Mouse (Mus musculus) induced T-regulatory cell, adult 2 months (primary cell): Measurements from ENCODE around the gene Arap2.

ENCODE experiments used
- DNase-seq: peaks from one replicate; pipeline ENCODE4 v3.0.0-alpha.2; 2012; ENCODE audit warnings: low read depth

Gene Arap2

GRCm38 (mm10) chr5:62765784-62766701 lies at the start of gene Arap2:
Gene Arap2, minus strand, starts transcription at chr5:62766159.
- DNase-seq: peak; percentile 84

DNA sequence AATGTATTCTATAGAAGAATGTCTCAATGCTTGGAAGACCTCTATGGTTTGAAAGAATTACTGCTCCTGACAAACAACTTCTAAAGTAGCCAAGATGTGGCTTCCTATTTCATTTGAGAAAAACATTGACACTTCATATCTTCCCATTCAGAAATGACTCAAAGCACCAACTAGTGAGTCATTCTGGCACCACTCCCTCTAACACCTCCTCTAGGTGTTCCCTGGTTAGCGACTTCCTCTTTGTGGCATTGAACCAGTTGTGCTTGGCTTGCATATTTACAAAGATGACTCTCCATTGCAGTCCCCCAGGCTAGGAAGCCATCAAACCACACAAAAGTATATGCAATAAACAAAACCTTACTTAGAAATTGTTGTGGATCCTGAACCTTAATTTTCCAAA lies 49.8 kb upstream of the Arap2 start:
- peak; percentile 89 for DNase-seq

GRCm38 (mm10) chr5:62814072-62814414 lies 48.1 kb upstream of the Arap2 start:
- DNase-seq: no peak

- DNase-seq: no peak
Observed at GRCm38 (mm10) chr5:62813402-62814071, 47.6 kb upstream of the Arap2 start, which contains the start of gene Dthd1. Gene Dthd1, plus strand, starts transcription at chr5:62813823.

GRCm38 (mm10) chr5:62792776-62793175 lies 26.8 kb upstream of the Arap2 start:
- DNase-seq: no peak

GRCm38 (mm10) chr5:62790921-62791564 lies 25.1 kb upstream of the Arap2 start:
- peak; percentile 75 for DNase-seq

DNA sequence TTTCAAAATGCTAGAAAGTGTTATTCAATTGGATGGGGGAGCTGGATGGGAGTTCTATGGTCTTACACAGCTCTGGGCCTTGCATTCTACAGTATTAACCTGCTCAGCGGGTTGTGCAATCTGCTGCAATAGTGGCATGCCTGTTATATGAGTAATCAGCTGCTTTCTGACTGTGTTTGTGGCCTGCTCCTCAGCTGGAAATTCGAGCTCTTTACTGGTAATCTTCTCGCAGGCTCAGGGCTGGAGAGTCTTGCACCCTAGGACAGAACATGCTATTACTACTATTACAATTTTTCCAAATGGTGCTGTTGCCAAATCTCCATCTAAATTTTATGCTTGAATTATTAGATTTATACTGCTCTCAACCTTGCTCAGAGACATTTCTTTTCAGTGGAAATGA lies 20.9 kb upstream of the Arap2 start:
- no peak for DNase-seq

DNA sequence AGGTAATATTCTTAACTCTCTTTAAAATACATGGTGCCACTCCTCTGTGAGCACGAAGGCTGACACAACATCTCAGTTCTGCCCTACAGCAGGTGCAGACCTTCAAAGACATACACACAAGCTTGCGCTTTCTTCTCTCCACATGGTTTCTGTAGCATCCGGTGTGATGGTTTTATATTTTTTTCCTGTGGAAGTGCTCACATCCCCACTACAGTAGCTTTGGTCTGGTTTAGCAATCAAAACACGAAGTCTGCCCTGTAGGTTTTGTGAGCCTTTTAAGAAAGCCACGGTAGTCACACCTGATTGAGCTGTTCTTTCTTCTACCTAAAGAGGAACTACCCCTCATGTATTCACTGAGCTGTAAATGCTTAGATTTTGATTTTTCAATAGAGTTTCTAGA lies 12.7 kb upstream of the Arap2 start:
- DNase-seq: peak; percentile 66

DNA sequence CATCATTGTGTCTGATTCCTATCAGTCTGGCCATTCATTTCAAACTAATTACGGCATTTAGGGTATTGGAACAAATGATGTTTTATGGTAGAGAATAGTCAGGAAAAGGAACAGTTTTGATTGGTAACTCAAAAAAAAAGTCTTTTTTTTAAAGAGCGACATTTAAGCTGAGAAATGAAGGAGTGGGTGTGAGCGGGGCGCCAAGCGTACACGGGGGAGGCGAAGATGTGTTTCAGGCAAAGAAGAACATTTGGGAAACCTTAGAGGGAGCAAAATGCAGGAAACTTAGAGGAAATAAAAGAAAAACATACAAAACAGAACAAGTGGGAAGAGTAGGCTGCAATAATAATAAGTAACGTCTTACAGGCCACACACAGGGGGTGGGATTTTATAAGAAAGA lies 11.8 kb upstream of the Arap2 start:
- DNase-seq: no peak

DNA sequence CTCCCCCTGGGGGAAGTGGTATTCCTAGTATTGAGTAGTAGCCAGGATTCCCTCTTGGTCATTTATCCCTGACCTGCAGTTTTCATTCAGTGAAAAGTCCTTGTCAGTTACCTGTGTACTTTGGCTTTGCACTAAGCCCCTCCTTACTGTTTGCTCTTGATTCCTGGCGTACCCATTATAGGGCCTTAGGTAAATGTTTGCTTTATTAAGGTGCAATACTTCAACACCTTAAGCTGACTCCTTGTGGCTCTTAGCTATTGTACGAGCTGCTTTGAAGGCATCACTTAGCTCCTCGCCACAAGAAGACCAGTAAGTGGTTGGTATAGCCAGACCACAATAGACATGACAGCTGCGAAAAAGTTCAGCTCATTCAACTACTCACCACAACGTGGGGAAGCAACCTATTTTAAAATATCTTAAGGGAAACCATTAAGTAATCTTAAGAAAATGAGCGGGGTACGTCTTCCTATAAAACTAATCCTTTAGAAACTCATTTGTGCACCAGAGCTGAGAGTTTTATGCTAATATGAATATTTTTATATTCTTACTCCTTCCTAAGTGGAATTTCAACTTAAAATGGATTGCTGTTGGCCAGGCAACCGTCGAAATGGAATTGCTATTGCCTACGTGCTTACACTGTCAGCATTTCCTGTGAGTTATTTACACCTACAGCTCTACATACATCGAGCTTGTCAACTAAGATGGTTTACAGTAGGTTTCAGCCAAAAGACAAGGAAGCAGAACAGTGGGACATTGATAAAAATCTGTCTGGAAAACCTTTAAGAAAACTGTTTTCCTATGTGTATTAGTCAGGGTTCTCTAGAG lies 6.0 kb upstream of the Arap2 start:
- DNase-seq: no peak

DNA sequence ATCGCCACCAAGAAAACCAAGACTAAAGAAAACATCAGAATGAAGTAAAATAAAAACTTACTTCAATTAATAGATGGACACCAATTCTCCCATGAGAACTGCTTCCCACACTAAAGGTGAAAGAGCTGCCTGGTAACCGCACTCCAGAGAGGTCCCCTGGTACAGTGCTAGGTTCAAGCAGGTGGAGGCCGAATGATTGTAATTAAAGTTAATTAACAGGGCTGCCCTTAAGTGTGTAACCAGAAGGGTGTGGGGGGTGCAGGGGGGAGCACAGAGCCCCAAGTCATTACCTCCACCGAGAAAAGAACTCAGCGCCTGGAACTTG lies 538 bp downstream of the Arap2 start:
- no peak for DNase-seq

GRCm38 (mm10) chr5:62764161-62764560 lies 1.8 kb downstream of the Arap2 start:
- peak; percentile 48 for DNase-seq

- DNase-seq: peak; percentile 52
Observed at GRCm38 (mm10) chr5:62763046-62763445, 2.9 kb downstream of the Arap2 start.

DNA sequence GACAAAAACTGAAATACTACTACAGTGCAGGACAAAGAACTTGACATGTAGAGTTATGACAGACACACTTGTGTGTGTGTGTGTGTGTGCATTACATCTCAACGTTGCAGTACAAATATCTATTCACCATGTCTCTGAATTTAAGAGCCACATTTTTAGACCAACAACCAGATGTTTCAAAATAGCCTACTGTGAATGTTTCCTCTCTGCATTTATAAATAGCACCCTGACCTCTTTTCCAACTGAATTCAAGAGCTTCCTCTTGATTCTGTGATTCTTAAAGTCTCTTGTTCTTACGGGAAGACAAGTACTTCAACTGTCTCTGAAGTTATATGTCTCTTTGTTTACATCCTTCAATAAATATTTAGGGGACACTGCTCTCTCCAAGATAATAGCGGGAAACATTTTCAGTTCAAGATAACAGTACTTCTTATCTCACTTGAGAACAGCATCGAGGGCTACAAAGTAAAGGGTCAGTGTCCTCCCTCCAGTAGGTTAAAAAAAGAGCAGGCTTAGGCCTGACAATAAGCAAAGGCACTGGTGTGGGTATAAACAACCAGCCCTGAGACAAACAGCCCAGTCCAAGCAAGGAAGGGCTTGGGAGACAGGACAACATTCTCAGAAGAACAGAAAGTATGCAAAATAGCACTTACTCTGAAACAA lies 3.5 kb downstream of the Arap2 start:
- DNase-seq: no peak

DNA sequence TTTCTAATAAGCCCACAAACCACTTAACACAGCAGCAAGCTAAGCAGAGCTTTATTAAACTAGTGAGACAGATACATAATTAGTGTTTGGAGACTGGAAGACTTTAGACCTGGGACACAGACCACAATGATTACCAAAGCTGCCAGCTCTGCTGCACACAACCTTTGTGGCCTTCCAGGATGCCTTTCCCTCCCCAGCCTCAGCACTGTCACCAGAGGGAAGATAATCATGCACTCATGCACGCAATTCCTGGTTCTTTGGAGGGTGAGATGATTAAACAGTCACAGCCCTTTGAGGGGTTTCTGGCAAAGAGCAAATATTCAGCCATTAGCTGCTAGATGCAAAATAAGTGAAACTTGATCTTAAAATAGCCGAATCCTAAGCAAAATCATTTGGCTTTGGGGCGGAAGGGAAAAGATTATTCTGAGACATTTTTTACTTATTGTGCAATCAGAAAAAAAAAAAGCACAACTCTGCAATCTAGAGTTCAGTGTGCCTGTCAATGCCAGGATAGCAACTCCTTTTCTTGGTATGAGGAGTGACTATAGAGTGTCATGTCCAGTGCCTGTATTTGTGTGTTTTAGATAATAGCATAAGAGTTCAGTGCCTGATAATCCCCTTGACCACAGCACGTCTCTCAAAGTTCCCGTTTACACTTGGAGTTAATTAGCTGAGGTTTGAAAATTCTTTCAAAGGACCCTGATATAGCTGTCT lies 5.0 kb downstream of the Arap2 start:
- no peak for DNase-seq

- DNase-seq: no peak
Observed at GRCm38 (mm10) chr5:62755808-62756527, 10.0 kb downstream of the Arap2 start.

DNA sequence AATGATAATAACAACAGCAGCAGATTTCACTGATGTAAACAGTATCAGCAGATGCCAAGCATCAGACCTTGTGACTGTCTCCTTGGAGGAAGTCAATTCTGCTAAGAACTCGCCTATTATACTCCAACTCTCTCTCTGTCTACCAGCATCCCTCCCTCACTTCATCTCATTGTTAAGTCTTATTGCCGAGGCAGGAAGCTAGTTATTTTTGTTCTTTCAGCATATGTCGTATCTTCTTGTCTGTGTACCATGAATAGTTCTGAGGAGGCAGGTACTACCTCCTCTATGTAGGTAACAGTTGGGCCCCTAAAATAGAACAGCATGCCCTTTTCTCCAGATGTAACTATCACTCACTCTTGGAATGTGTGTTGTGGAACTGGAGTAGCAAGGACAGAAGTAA lies 13.0 kb downstream of the Arap2 start:
- DNase-seq: peak; percentile 57

- DNase-seq: peak; percentile 73
Observed at GRCm38 (mm10) chr5:62751692-62752091, 14.3 kb downstream of the Arap2 start.

- no peak for DNase-seq
Observed at GRCm38 (mm10) chr5:62748168-62748567, 17.8 kb downstream of the Arap2 start.

DNA sequence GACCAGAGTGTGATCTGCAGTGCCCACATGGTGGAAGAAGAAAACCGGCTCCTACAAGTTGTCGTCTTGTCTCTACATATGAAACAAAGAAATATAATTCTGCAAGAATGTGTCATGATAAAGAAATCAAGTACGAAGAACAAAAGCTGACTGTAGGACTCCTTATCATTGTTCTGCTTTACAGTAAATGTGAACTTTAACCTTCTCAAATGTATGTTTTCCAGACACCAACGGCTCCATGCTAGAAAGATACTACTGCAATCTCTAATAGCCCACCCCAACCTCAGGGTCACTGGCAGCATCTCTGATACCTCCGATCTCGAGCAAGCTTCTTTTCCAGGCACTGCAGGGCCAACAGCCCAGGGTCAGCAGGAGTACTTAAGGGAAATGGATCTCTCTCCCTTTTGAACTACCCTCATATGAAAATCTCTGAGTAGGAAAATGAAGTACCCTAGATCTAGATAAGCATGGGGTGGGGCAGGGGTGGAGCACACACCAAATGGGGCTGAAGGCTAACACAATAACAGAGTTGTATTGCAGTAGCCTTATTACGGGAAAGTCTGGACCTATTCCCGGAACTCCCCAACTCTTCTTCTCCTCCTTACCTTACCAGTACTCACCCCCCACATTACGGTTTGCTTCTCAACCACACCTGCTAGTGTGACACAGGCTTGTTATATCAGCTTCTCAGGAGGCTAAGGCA lies 22.6 kb downstream of the Arap2 start:
- DNase-seq: no peak
